Mouse (Mus musculus) left cerebral cortex, adult 11 months (tissue): ENCODE results near the gene Noc3l.

Source experiments
- DNase-seq: peaks from one replicate; pipeline ENCODE4 v3.0.0; 2022; ENCODE audit warnings: low spot score

The Noc3l gene

DNA sequence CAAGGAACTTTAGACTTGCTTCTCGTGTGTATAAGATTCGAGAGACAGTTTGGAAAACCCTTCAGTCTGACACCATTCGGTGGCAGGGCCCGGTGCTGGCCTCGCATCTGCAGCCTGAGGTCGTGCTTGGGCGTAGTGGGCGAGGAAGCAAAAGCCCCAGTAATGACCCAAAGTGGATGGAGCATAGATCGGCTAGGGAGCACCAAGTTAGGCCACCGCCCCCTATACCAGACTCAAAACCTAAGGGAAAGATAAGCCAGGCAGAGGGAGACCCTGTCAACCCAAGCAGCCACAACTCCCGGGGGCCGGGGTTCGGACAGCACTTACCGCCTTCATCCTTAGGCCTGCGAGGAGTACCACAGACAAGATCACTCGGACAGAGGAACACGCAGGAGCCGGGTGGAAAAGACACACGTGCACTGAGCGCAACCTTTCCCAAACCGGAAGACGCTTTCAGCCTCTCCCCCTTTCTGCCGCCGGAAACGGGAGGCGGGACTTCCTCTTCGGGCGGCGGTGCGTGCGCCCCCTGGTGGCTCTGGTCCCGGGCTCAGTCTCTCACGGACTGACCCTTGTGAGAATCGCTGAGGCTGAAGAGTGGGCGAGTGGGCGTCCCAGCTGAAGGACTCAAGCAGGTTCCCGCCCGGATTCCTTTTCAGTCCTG is at the start of gene Noc3l:
Noc3l (minus strand) TSS at position 472 of the 661 bp plus-strand sequence.
- DNase-seq, result peak; percentile 83

GRCm38 (mm10) chr19:38862523-38862922 is 43.5 kb upstream of the Noc3l start:
- no peak for DNase-seq

- no peak for DNase-seq
Measured at GRCm38 (mm10) chr19:38858224-38858623, 39.2 kb upstream of the Noc3l start.

- no peak for DNase-seq
Measured at GRCm38 (mm10) chr19:38846373-38846772, 27.3 kb upstream of the Noc3l start.

- DNase-seq, result no peak
Measured at GRCm38 (mm10) chr19:38844817-38845216, 25.8 kb upstream of the Noc3l start.

DNA sequence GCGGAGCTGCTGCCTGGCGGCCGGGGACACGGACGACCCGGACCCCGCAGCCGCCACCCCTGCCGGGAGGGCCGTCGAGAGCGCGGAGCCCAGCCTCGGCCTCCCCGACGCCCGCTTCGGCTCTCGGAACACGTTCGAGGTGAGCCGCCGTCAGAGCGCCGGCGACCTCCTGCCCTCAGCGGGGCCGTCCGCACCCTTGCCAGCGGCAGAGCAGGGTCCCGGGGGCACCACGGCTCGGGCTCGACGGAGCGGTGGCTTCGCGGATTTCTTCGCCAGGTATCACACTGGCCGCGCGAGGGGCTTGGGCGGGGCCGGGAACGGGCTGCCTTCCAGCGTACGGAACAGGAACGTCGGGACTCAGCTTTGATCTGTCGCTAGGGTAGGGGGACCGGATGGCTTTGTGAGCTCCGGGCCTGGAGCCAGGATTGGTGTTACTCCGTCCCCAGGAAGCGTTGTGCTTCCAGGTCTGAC is 18.2 kb upstream of the Noc3l start:
- no peak for DNase-seq

DNA sequence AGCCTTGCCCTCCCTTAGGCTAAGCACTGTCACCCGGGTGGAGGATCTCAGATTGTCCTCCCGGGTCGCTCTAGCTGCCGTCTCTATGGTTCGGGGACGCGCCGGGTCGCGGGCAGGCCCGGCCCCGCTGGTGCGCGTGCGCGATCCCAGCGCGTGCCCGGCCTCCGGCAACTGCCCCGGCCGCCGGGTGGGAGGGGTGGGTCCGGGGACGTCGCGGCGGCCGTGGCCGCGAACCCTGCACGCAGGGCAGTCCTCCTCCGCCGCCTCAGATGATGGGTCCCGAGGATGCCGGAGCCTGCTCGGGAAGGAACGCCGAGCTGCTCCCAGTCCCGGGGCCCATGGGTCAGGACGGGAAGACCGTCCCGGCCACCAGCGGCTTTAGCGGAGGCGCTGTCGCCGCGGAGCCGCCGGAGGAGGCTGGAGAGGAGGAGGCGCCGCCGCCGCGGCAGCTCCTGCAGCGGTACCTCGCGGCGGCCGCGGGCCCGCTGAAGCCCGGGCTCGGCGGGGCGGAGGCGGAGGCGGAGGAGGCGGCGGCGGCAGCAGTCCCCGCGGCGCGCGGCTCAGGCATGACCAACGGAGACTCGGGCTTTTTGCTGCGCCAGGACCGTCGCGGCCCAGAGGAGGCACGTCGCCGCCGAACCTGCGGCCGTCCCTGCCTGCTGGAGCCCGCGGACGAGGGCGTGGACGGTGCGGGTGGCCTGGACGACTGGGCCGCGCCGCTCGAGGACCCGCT is 17.6 kb upstream of the Noc3l start, which contains the start of gene Tbc1d12:
Tbc1d12 (plus strand) TSS at position 142 of the 733 bp plus-strand sequence.
- peak; percentile 75 for DNase-seq

DNA sequence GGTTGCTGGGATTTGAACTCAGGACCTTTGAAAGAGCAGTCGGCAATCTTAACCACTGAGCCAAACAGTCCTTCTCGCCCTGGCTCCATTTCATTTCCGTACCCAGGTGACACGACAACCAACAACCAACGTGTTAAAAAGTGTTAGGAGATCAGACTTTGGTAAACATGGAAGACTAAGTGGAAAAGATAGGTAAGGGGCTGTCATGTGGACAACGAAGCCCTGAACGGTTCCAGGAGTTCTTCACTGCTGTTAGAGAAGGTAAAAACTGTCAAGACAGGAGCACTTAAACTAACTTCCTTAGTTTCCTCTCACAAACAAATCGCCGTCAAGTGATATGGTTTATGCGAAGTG is 17.0 kb upstream of the Noc3l start:
- no peak for DNase-seq

DNA sequence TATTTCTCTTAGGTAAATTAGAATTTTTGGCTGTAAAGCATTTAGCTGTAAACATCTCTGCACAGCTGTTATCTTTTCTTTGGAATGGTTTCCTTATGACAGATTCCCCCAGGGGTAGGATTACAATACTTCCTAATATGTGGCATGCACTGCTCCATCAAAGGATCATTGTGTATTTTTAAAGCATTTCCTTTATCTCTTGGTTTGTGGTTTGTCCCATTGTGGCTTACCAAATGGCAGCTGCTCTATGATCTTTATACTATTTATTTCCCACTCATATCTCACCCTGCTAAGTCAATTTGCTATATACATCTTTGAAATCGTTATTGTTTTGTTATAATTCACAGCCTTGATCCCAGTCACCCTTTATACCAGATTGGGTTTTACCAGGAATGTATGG is 14.2 kb upstream of the Noc3l start:
- DNase-seq, result no peak

DNA sequence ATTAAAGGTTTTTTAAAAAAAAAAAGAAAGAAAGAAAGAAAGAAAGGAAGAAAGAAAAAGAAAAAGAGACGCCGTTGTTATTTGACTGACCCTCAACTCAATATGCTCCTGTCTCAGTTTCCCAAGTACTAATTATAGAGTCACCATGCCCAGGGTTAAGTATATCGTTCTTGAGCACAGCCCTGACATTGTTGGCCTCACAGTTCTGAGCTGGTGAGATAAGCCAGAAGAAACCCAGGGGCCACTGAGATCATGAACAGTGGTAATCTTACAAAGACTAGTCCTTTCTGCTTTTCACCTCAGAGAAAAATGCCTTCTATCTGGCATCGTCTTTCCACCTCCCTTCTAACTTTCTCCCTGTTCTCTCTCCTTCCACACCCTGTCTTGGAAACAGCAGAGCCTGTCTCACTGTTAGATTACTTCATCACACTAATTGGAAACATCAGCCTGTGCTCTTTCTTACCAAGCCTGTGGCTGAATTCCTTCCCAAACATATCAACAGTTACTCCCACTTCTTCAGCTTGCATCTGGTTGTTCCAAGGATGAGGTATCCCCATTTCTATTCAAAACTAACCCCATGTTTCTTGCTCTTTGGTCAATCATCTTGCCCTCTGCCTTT is 1.3 kb upstream of the Noc3l start:
- DNase-seq, result no peak

DNA sequence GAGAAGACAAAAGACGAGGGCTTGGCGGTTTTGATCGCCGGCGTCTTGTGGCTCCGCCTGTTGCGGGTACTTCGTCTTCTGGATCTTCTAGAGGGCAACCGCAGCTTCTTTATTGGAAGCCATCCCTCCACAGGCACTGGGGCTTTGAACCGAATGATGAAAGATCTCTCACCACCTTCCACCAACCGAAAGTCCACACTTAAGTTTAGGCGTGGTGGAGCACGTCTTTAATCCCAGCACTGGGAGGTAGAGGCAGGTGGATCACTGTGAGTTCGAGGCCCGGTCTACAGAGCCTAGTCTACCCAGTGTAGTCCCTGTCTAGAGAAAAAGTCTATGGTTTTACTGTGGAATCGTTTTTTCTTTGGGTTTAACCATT is 378 bp upstream of the Noc3l start:
- DNase-seq, result no peak

GRCm38 (mm10) chr19:38818191-38818590 is 846 bp downstream of the Noc3l start:
- no peak for DNase-seq

DNA sequence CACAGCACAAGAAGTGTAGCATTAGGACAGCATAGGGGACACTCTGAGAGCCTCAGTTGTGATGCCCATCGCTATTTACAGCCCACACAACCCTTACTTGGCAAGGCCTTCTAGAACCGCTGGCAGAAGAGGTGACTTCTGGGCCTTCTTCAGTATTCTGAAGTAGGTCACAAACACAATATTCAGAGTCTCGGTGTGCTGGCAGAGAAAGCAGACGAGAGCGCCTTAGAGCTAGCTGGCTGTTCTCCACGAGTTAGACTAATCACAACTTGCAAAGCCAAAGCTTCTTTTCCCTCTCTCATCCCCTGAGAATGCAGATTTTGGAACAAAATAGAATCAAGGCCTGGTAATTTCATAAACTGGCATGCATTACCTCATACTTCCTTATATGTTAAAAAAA is 20.2 kb downstream of the Noc3l start:
- DNase-seq, result no peak

- DNase-seq, result peak; percentile 18
Measured at GRCm38 (mm10) chr19:38798291-38798690, 20.7 kb downstream of the Noc3l start.

GRCm38 (mm10) chr19:38796546-38796945 is 22.5 kb downstream of the Noc3l start:
- DNase-seq, result no peak

GRCm38 (mm10) chr19:38793563-38794045 is 25.4 kb downstream of the Noc3l start:
- no peak for DNase-seq

DNA sequence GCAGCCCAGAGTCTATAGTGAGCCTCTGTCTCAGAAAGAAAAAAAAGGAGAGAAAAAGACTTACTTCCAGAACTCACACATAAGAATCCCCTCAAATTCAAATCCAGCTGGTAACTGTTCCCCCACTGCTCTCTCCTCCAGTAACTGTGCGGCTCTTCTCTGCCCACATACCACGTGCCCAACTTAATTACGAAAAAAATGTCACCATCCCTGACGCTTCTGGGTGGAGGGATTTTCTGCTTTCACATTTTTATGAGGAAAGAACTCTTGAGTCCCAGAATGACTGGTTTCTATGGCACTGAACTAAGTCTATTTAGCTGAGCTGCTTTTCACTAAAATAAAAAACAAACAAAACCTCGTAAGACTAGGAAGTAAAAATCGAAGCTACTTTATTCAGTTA is 31.3 kb downstream of the Noc3l start:
- DNase-seq, result no peak

DNA sequence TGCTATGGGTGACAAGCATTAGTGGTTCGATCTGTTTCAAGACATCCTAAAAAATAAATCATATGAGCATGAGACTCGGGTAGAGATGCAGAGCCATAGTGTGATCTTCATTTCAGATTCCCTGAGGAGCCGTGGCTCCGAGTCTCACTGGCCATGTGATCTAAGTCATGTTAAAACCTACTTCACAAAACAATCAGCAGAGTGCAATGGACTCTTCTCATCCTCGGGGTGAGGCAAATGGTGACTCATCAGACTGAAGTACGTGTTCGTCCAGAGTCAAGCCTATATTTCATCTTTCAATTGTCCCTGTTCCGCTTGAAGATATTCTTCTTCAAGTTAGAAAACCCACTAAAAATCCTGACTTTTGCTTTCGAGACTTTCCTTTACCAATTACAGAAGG is 35.5 kb downstream of the Noc3l start:
- no peak for DNase-seq

- peak; percentile 10 for DNase-seq
Measured at GRCm38 (mm10) chr19:38778805-38779204, 40.2 kb downstream of the Noc3l start.

DNA sequence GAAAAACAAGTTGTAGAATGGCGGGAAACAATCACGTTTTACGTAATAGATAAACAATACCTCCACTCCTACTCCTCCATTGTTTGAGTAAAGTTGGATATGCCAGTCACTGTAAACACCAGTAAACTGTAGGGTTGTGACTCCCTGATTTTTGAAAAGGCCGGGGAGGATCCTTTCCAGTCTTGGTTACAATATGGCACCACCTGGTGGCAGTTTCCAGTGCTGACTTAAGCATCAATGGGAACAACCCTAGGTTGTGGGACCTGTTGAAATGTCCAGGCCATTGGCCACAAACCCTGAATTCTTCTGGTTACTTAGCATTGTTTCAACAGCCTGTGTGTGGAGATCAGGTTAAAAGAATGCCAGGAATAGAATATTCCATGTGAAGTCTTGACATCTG is 43.5 kb downstream of the Noc3l start:
- DNase-seq, result peak; percentile 25

- no peak for DNase-seq
Measured at GRCm38 (mm10) chr19:38766306-38766705, 52.7 kb downstream of the Noc3l start.

GRCm38 (mm10) chr19:38760441-38760840 is 58.6 kb downstream of the Noc3l start:
- no peak for DNase-seq
